Mouse (Mus musculus) hindbrain, postnatal 0 days (tissue): ENCODE results near the gene Hbb-y. TPM values are rescaled to one million over a fixed set of nuclear protein-coding genes. Genes with fewer than 3 reads are reported as not detected.
"Not testable (repeated sequence)": the region's sequence is repeated elsewhere in the genome, so short reads cannot be mapped to it uniquely, and the experiment has no call there.

ENCODE experiments used
- ATAC-seq: fragments of 200-750 bp; cut with Nextera tagmentation; 2 replicates; pipeline ENCODE4 v1.8.0; 2017; ENCODE audit warnings: mild to moderate bottlenecking, moderate TSS enrichment, moderate library complexity
- DNase-seq: peaks from one replicate; pipeline ENCODE4 v3.0.0-alpha.2; 2015; ENCODE audit warnings: low spot score
- H3K27ac ChIP-seq: fragments of 300-500 bp; sonication (generic); 2 replicates; pipeline ENCODE4 v1.5.1; 2014; ENCODE audit warnings: mild to moderate bottlenecking
- H3K27me3 ChIP-seq: fragments of 300-500 bp; sonication (generic); 2 replicates; pipeline ENCODE4 v1.6.1; 2014; ENCODE audit warnings: low read length, mixed read lengths; ENCODE audit not compliant: insufficient read depth
- H3K36me3 ChIP-seq: fragments of 300-500 bp; sonication (generic); 2 replicates; pipeline ENCODE4 v1.6.1; 2014; ENCODE audit warnings: low read length, mixed read lengths; ENCODE audit not compliant: insufficient read depth
- H3K4me1 ChIP-seq: fragments of 300-500 bp; sonication (generic); 2 replicates; pipeline ENCODE4 v1.6.1; 2014; ENCODE audit warnings: antibody characterized with exemption, low read length, mixed read lengths; ENCODE audit not compliant: insufficient read depth
- H3K4me2 ChIP-seq: fragments of 300-500 bp; sonication (generic); 2 replicates; pipeline ENCODE4 v1.6.1; 2014; ENCODE audit warnings: low read depth, mild to moderate bottlenecking, low read length, moderate library complexity, mixed read lengths
- H3K4me3 ChIP-seq: fragments of 300-500 bp; sonication (generic); 2 replicates; pipeline ENCODE4 v1.5.1; 2014; ENCODE audit warnings: low read length
- H3K9ac ChIP-seq: fragments of 300-500 bp; sonication (generic); replicated peaks from 2 replicates; pipeline ENCODE4 v1.6.1; 2014; ENCODE audit warnings: mild to moderate bottlenecking, low read length, moderate library complexity, mixed read lengths
- H3K9me3 ChIP-seq: fragments of 300-500 bp; sonication (generic); 2 replicates; pipeline ENCODE4 v1.6.1; 2016; ENCODE audit warnings: low read length, mixed read lengths
- CTCF ChIP-seq: IDR thresholded peaks from 2 replicates; pipeline ENCODE4 v1.5.1; 2016; ENCODE audit warnings: antibody characterized with exemption, control low read depth, low read depth
- WGBS: fragments of 180-500 bp; shearing (Covaris S2); extraction: QIAGEN DNeasy Blood & Tissue Kit; methylation state at CpG from one replicate; pipeline ENCODE4 v1.1.7; 2014; 5-methylcytosine and 5-hydroxymethylcytosine counted together
- polyA plus RNA-seq: library from polyadenylated mRNA; unstranded; fragments of >200 nt; fragmentation: Nextera tagmentation; extraction: Ambion mirVana; gene quantifications from 2 replicates; pipeline ENCODE4 v1.2.1, GENCODE M21; 2015
- total RNA-seq: library from RNA; depleted of rRNA; stranded (reverse); fragments of >200 nt; gene quantifications from 2 replicates; pipeline ENCODE4 v1.2.3, GENCODE M21; 2014

The Hbb-y gene
- total and polyA plus RNA-seq, 2 experiments from 2014 or later = 1.1 TPM; not detected in 1

- H3K4me1 ChIP-seq = no peaks in the 10 kb centered on the region
- H3K9me3 ChIP-seq = no peaks in the 10 kb centered on the region
- WGBS = 70% methylated on average over 3 of the region's 3 CpGs
- TF ChIP-seq CTCF = no peak
- no peaks in the 10 kb centered on the region for H3K27me3 ChIP-seq
- DNase-seq (no peak), ATAC-seq (no peak)
- no peak within 1 kb of the TSS for H3K4me3 ChIP-seq
- H3K27ac ChIP-seq = no peak within 1 kb of the TSS
- no peak within 1 kb of the TSS for H3K9ac ChIP-seq
- H3K36me3 ChIP-seq = no peaks in the 10 kb centered on the region
- no peak within 1 kb of the TSS for H3K4me2 ChIP-seq
These were observed 12.7 kb downstream of the Hbb-y start, which contains the start of gene Hbb-bh2 for GRCm38 (mm10) chr7:103840268-103840667. Hbb-bh2 (minus strand) TSS chr7:103840520.

GRCm38 (mm10) chr7:103827808-103828207 is 25.2 kb downstream of the Hbb-y start, which contains the start of gene Hbb-bs:
Hbb-bs (minus strand) TSS chr7:103828096.
- no peaks in the 10 kb centered on the region for H3K27me3 ChIP-seq
- H3K27ac ChIP-seq = no peak within 1 kb of the TSS

DNA sequence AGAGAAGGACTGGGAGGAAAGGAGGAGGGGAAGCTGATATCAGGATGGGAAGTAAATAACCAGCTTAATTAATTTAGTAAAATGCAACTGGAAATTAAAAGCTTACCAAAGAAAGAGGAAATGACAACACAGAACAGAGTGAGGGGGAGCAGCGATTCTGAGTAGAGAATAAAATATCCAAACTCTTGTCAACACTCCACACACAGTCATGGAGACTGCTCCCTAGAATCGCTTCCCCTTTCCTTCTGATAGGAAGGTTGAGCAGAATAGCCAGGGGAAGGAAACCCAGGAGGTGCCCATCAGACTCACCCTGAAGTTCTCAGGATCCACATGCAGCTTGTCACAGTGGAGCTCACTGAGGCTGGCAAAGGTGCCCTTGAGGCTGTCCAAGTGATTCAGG is 25.9 kb downstream of the Hbb-y start:
- not testable (repeated sequence) for H3K9ac ChIP-seq, ATAC-seq, H3K4me1 ChIP-seq, H3K4me2 ChIP-seq, H3K27ac ChIP-seq, H3K4me3 ChIP-seq, H3K36me3 ChIP-seq, DNase-seq, H3K9me3 ChIP-seq, H3K27me3 ChIP-seq
- no CpG with 5 or more reads among the region's 2 CpGs for WGBS

More at GRCm38 (mm10) chr7:103827808-103828207, 25.2 kb downstream of the Hbb-y start, which contains the start of gene Hbb-bs:
- Histone ChIP-seq H3K4me3 (no peak within 1 kb of the TSS), H3K4me1 (no peaks in the 10 kb centered on the region), H3K36me3 (no peaks in the 10 kb centered on the region), H3K9ac (no peak within 1 kb of the TSS), H3K9me3 (no peaks in the 10 kb centered on the region), H3K4me2 (no peak within 1 kb of the TSS)
- DNase-seq (no peak), ATAC-seq (no peak)
- TF ChIP-seq CTCF = no peak
- 82% methylated on average over 4 of the region's 4 CpGs for WGBS

- Histone ChIP-seq H3K27me3 (no peaks in the 10 kb centered on the region), H3K27ac (no peak overlapping the region), H3K4me2 (no peak overlapping the region), H3K4me3 (no peak overlapping the region), H3K9me3 (no peaks in the 10 kb centered on the region), H3K9ac (no peak overlapping the region), H3K4me1 (no peaks in the 10 kb centered on the region), H3K36me3 (no peaks in the 10 kb centered on the region)
- ATAC-seq (no peak), DNase-seq (no peak)
- TF ChIP-seq CTCF = no peak
- WGBS = 41% methylated on average over 3 of the region's 3 CpGs
These were observed 26.6 kb downstream of the Hbb-y start for GRCm38 (mm10) chr7:103826255-103826887.

DNA sequence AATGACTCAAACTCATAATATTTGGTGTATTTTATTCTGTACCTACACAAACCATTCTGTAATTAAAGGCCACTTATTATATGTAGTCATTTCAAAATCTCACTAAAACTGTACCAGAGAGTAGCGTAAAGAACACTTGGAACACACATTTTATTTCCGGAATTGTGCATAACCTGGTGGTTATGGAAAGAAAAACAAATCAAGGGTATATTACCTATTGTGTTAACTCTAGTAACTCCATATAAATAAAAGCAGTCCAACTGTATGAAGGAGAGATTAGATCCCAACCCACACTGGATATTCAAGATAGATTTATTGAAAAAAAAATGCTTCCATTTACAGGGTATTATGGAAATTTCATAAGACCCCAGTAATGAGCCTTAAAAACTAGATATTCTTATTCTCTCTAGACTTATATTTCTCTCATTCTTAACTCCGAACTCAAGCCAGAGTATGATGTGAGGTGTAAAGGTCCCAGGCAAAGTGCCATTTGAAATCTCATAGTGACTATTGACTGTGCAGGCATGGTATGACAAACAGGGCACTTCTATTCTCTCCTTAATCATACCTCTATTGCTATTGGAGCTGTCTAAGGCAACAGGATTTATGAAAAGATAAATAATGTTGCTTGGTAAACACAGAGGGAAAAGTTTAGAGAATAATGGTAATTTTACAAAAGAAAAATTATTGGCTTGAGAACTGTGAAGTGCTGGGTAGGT is 27.3 kb downstream of the Hbb-y start:
- no peaks in the 10 kb centered on the region for H3K4me1 ChIP-seq
- 91% methylated on average over 3 of the region's 3 CpGs for WGBS
- no peak overlapping the region for H3K4me3 ChIP-seq
- no peaks in the 10 kb centered on the region for H3K27me3 ChIP-seq
- no peak for ATAC-seq
- TF ChIP-seq CTCF = no peak
- no peak for DNase-seq
- no peak overlapping the region for H3K4me2 ChIP-seq
- no peaks in the 10 kb centered on the region for H3K36me3 ChIP-seq
- no peaks in the 10 kb centered on the region for H3K9me3 ChIP-seq
- H3K27ac ChIP-seq = no peak overlapping the region
- no peak overlapping the region for H3K9ac ChIP-seq

GRCm38 (mm10) chr7:103824597-103824996 is 28.4 kb downstream of the Hbb-y start:
- 82% methylated on average over 2 of the region's 2 CpGs for WGBS
- no peaks in the 10 kb centered on the region for H3K9me3 ChIP-seq
- H3K4me1 ChIP-seq = no peaks in the 10 kb centered on the region
- no peaks in the 10 kb centered on the region for H3K36me3 ChIP-seq
- no peaks in the 10 kb centered on the region for H3K27me3 ChIP-seq
- H3K27ac ChIP-seq = no peak overlapping the region
- ATAC-seq = no peak
- H3K4me2 ChIP-seq = no peak overlapping the region
- no peak for TF ChIP-seq CTCF
- no peak overlapping the region for H3K4me3 ChIP-seq
- no peak for DNase-seq
- H3K9ac ChIP-seq = no peak overlapping the region

DNA sequence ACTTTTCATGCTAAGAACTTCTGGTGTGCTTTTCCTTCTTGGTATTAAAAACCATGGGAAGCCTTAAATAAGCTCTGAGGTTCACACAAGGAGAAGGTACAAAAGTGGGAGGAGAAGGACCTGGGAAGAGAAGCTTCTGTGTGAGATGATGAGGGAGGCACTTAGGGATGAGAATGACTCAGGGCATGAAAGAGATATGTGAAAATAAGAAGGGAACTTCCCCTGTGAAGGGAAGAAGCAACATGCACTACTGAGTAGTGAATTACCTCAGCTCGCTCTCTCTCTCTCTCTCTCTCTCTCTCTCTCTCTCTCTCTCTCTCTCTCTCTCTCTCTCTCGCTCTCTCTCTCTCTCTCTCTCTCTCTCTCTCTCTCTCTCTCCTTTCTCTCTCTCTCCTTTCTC is 37.9 kb downstream of the Hbb-y start:
- ATAC-seq, H3K36me3 ChIP-seq: not testable (repeated sequence)
- no CpG with 5 or more reads among the region's 2 CpGs for WGBS

More for the DNA sequence above, 37.9 kb downstream of the Hbb-y start:
- not testable (repeated sequence) for H3K27ac ChIP-seq, H3K4me1 ChIP-seq, H3K9ac ChIP-seq, H3K27me3 ChIP-seq, H3K4me2 ChIP-seq, H3K9me3 ChIP-seq, DNase-seq, H3K4me3 ChIP-seq
